ENCODE assay signal across 27 mouse cellular contexts in the genomic region with DNA sequence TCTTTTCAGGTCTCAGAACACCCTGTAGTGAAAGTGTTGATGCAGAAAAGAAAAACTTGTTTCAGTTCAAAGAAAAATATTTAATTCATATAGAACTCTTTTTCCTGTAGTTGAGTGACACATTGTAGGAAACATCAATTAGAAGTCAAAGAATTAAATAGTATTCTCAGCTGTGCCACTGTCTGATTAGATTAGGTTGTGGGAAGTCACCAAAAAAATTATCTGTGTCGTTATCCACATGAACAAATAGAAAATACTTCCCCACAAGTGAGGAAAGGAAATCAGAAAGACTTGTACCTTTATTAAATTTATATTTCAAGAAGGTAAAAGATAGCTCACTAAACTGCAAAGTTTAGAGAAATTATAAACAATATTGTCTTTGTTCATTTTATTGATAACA.
"Had no signal": no experiment of that assay in that cellular context is flagged by ENCODE, and none has a peak within 500 bp of the region (broad histone marks: within the 10 kb centered on the region; RNA-seq: fewer than 3 reads in every experiment).

No protein-coding gene starts in this region.

- H3K36me3 ChIP-seq: limb, embryonic 10.5 days; limb, embryonic 12.5 days; limb, embryonic 13.5 days; limb, embryonic 15.5 days; liver, embryonic 12.5 days; liver, embryonic 13.5 days; liver, embryonic 15.5 days; lung, embryonic 15.5 days; midbrain, embryonic 10.5 days; midbrain, embryonic 12.5 days; midbrain, embryonic 13.5 days; midbrain, embryonic 15.5 days; neural tube, embryonic 12.5 days had no signal

- H3K9ac ChIP-seq: limb, embryonic 12.5 days; limb, embryonic 13.5 days; limb, embryonic 15.5 days; liver, embryonic 12.5 days; liver, embryonic 13.5 days; liver, embryonic 14.5 days; liver, embryonic 15.5 days; liver, postnatal 0 days; lung, embryonic 14.5 days; lung, embryonic 15.5 days; midbrain, embryonic 12.5 days; midbrain, embryonic 13.5 days; midbrain, embryonic 15.5 days; neural tube, embryonic 12.5 days had no signal

- H3K4me1 ChIP-seq: limb, embryonic 10.5 days; limb, embryonic 12.5 days; limb, embryonic 13.5 days; limb, embryonic 15.5 days; liver, embryonic 12.5 days; liver, embryonic 13.5 days; liver, embryonic 15.5 days; lung, embryonic 15.5 days; megakaryocyte, embryonic 14.5 days; midbrain, embryonic 10.5 days; midbrain, embryonic 12.5 days; midbrain, embryonic 13.5 days; midbrain, embryonic 15.5 days; neural tube, embryonic 12.5 days had no signal

- H3K9me3 ChIP-seq: limb, embryonic 10.5 days; limb, embryonic 12.5 days; limb, embryonic 13.5 days; limb, embryonic 15.5 days; liver, embryonic 12.5 days; liver, embryonic 13.5 days; liver, embryonic 15.5 days; lung, embryonic 15.5 days; megakaryocyte, embryonic 14.5 days; midbrain, embryonic 10.5 days; midbrain, embryonic 12.5 days; midbrain, embryonic 13.5 days; midbrain, embryonic 15.5 days; neural tube, embryonic 12.5 days had no signal

- H3K27ac ChIP-seq: limb, embryonic 10.5 days; limb, embryonic 12.5 days; limb, embryonic 13.5 days; limb, embryonic 15.5 days; liver, embryonic 12.5 days; liver, embryonic 13.5 days; liver, embryonic 14.5 days; liver, embryonic 15.5 days; lung, embryonic 15.5 days; macrophage; midbrain, embryonic 10.5 days; midbrain, embryonic 12.5 days; midbrain, embryonic 13.5 days; midbrain, embryonic 15.5 days; neural tube, embryonic 12.5 days had no signal

- H3K27me3 ChIP-seq: limb, embryonic 12.5 days; limb, embryonic 13.5 days; limb, embryonic 15.5 days; liver, embryonic 12.5 days; liver, embryonic 13.5 days; liver, embryonic 15.5 days; lung, embryonic 15.5 days; megakaryocyte, embryonic 14.5 days; midbrain, embryonic 12.5 days; midbrain, embryonic 13.5 days; midbrain, embryonic 15.5 days; neural tube, embryonic 12.5 days had no signal

- H3K4me3 ChIP-seq: limb, embryonic 10.5 days; limb, embryonic 12.5 days; limb, embryonic 13.5 days; limb, embryonic 15.5 days; liver, embryonic 12.5 days; liver, embryonic 13.5 days; liver, embryonic 15.5 days; lung, embryonic 15.5 days; megakaryocyte, embryonic 14.5 days; midbrain, embryonic 10.5 days; midbrain, embryonic 12.5 days; midbrain, embryonic 13.5 days; midbrain, embryonic 15.5 days; myocyte; neural tube, embryonic 12.5 days had no signal

- DNase-seq: left cerebral cortex, postnatal 4 days; liver, embryonic 13.5 days; liver, postnatal 0 days; lung, adult 18-20 months; lung, adult 2 months; lung, embryonic 14.5 days; lung, postnatal 10 days; lung, postnatal 14 days; lung, postnatal 36 days; lung, postnatal 4 days; midbrain, embryonic 14.5 days had no signal
